Mouse (Mus musculus): ENCODE measurements at regions not wholly inside any gene's neighbourhood (a gene's known extent, or its start where the extent isn't known, plus 50 kb on each side); places are given as distances from the start of the nearest gene placed in this dataset.

DNA sequence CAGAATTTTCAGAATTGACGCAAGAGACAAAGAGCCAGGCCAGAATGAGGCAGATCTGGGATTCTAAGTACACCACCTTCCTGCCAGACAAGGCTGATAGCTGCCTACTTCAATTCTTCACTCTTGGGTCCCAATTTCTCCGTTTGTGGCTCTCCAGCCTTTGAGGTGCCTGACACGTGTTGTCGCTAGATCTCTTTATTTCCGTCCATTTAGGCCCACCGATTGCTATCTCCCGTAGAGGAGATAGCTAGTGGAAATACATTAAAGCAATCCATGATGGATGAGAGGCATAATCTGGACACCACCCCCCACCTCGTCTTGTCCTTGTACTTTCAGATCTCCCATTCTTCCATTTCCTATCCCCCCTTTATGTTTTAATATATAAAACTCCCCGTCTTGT is 114.6 kb upstream of the Tmtc2 start:
- no peak for TF ChIP-seq CHD2 (IDR thresholded peaks at IDR 0.05; ENCODE audit: low read depth, low read length)
- TF ChIP-seq MAFK (IDR thresholded peaks at IDR 0.05; ENCODE audit: insufficient read depth, low read depth, low read length), result no peak

All from ES-E14 (cell line).